Comparison of ENCODE assay signal across 9 mouse cellular contexts in the genomic region with DNA sequence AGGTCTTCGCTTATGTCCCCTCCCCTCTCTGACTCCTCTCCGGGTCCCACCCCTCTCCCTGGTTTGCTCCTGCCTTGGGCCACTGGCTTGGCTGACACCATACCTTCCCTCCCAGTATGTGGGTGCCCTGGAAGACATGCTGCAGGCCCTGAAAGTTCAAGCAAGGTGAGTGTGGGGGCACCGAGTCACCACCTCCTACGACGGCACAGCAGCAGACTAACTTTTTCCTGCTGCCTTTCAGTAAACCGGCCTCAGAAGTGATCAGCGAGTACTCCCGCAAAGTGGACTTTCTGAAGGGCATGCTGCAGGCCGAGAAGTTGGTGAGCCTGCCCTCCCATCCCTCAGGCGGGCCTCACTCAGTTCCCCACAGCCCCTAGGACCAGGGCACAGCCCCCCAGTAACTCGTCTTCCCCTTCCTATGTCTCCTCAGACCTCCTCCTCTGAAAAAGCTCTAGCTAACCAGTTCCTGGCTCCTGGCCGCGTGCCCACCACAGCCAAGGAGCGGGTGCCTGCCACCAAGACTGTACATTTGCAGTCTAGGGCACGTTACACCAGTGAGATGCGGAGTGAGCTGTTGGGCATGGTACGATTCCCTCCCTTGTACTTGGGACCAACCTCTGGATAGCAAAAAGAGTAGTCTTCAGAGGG. TPM values are rescaled to one million over a fixed set of nuclear protein-coding genes. Genes with fewer than 3 reads are reported as not detected.
DNase-seq lines count a peak whose midpoint lies in the region; ATAC-seq and TF ChIP-seq lines count a peak whose summit lies in the region.
"Had no signal": no experiment of that assay in that cellular context is flagged by ENCODE, and none has a peak within 500 bp of the region (broad histone marks: within the 10 kb centered on the region; RNA-seq: fewer than 3 reads in every experiment).

No protein-coding gene starts in this region.

- peak overlapping the region; percentile 59 for H3K4me3 ChIP-seq in kidney, embryonic 14.5 days (ENCODE audit: low read length)
- peak overlapping the region; percentile 59 for H3K4me3 ChIP-seq in forebrain, embryonic 14.5 days (ENCODE audit: low read depth, low read length)
- H3K4me3 ChIP-seq in liver, embryonic 14.5 days (ENCODE audit: insufficient read depth in 1 of 2, low read depth in 2 of 2, low read length in 2 of 2), result peak overlapping the region; percentile 84 to 92

- H3K4me1 ChIP-seq in kidney, embryonic 14.5 days (ENCODE audit: control insufficient read depth, insufficient read depth, low read length), result peaks cover 14% of the 10 kb centered on the region
- peaks cover 10% of the 10 kb centered on the region for H3K4me1 ChIP-seq in forebrain, embryonic 14.5 days (ENCODE audit: control insufficient read depth, insufficient read depth, low read length)
- peaks cover 22 to 23% of the 10 kb centered on the region in 2 experiments for H3K4me1 ChIP-seq in liver, embryonic 14.5 days (replicated peaks; ENCODE audit: control insufficient read depth in 2 of 2, insufficient read depth in 2 of 2, low read length in 1 of 2)

- no peaks in the 10 kb centered on the region for H3K9me3 ChIP-seq in kidney, embryonic 14.5 days (ENCODE audit: control insufficient read depth, low read length)
- H3K9me3 ChIP-seq in forebrain, embryonic 14.5 days (replicated peaks; ENCODE audit: control insufficient read depth, low read length), result no peaks in the 10 kb centered on the region
- no peaks in the 10 kb centered on the region for H3K9me3 ChIP-seq in liver, embryonic 14.5 days (ENCODE audit: control insufficient read depth, low read length)

- WGBS in kidney, embryonic 14.5 days, result 47% methylated on average over 17 of the region's 17 CpGs
- 54% methylated on average over 17 of the region's 17 CpGs for WGBS in forebrain, embryonic 14.5 days
- 30% methylated on average over 17 of the region's 17 CpGs for WGBS in liver, embryonic 14.5 days (ENCODE audit: insufficient replicate concordance)

- peak overlapping the region; percentile 90 for H3K27ac ChIP-seq in kidney, embryonic 14.5 days (ENCODE audit: low read depth, low read length)
- 0 out of 2 replicates have a peak overlapping the region, but pooled peaks have one; percentile 85 for H3K27ac ChIP-seq in forebrain, embryonic 14.5 days (ENCODE audit: low read depth, low read length)
- H3K27ac ChIP-seq in liver, embryonic 14.5 days, result peak overlapping the region; percentile 88

- no peaks in the 10 kb centered on the region for H3K27me3 ChIP-seq in kidney, embryonic 14.5 days (ENCODE audit: control insufficient read depth, insufficient read depth, low read length)
- H3K27me3 ChIP-seq in forebrain, embryonic 14.5 days (replicated peaks; ENCODE audit: control insufficient read depth, insufficient read depth, low read length), result no peaks in the 10 kb centered on the region
- H3K27me3 ChIP-seq in liver, embryonic 14.5 days (ENCODE audit: control insufficient read depth, insufficient read depth, low read length), result no peaks in the 10 kb centered on the region

- H3K4me2 ChIP-seq in kidney, embryonic 14.5 days (replicated peaks; ENCODE audit: low read depth, low read length), result peak overlapping the region; percentile 83
- H3K4me2 ChIP-seq in forebrain, embryonic 14.5 days (ENCODE audit: low read length), result peak overlapping the region; percentile 82
- peak overlapping the region; percentile 96 for H3K4me2 ChIP-seq in liver, embryonic 14.5 days (ENCODE audit: low read depth)

- ATAC-seq in kidney, embryonic 14.5 days (ENCODE audit: low FRiP score, low TSS enrichment), result no peak; the same call in 1 of the 2 replicates
- ATAC-seq in forebrain, embryonic 14.5 days, result no peak
- ATAC-seq in liver, embryonic 14.5 days (ENCODE audit: insufficient read depth), result no peak

- H3K9ac ChIP-seq in kidney, embryonic 14.5 days (ENCODE audit: low read depth, low read length), result peak overlapping the region; percentile 70
- H3K9ac ChIP-seq in forebrain, embryonic 14.5 days (ENCODE audit: low read length), result peak overlapping the region; percentile 66
- H3K9ac ChIP-seq in liver, embryonic 14.5 days (replicated peaks), result peak overlapping the region; percentile 87

- peaks cover 14% of the 10 kb centered on the region for H3K36me3 ChIP-seq in kidney, embryonic 14.5 days (ENCODE audit: control insufficient read depth, insufficient read depth, low read length)
- peaks cover 15% of the 10 kb centered on the region; the same call in 1 of the 2 replicates for H3K36me3 ChIP-seq in forebrain, embryonic 14.5 days (ENCODE audit: control insufficient read depth, insufficient read depth, low read length)
- H3K36me3 ChIP-seq in liver, embryonic 14.5 days (replicated peaks; ENCODE audit: control insufficient read depth, insufficient read depth, low read depth), result peaks cover 2% of the 10 kb centered on the region

- TF ChIP-seq CTCF in liver, embryonic 14.5 days (IDR thresholded peaks at IDR 0.05; ENCODE audit: low read depth), result no peak

- DNase-seq in kidney, adult 18-20 months, result no peak
- DNase-seq in adrenal gland, postnatal 36 days, result peak; percentile 37 to 41
- DNase-seq in forebrain, embryonic 14.5 days (ENCODE audit: low spot score), result no peak
- no peak for DNase-seq in liver, embryonic 14.5 days (ENCODE audit: low read depth in 3 of 3, low spot score in 3 of 3)
- no peak for DNase-seq in c-Kit-positive CD71-positive TER-119-positive erythroid progenitor cells, embryonic 14.5 days (ENCODE audit: low spot score)
- DNase-seq in frontal cortex, postnatal 25 days (ENCODE audit: low spot score in 2 of 2), result no peak
- DNase-seq in frontal cortex, postnatal 10 days (ENCODE audit: low spot score in 2 of 2), result no peak

- TF ChIP-seq EP300 in liver, embryonic 14.5 days (IDR thresholded peaks at IDR 0.05; ENCODE audit: low read depth), result no peak

RNA-seq across cellular contexts. Expression of a gene that starts 1.0 kb away (rescaled TPM):
- 112 and 115 TPM in 2 replicates for polyA plus RNA-seq in kidney, embryonic 14.5 days (2014; fragmentation: Nextera tagmentation; extraction: Ambion mirVana)
- 100 to 1,000 TPM; 192 to 200 TPM for total RNA-seq in adrenal gland, postnatal 36 days (2021)
- 116 and 121 TPM in 2 replicates for polyA plus RNA-seq in forebrain, embryonic 14.5 days (2014; fragmentation: Nextera tagmentation; extraction: Ambion mirVana)
- 41.9 and 57.2 TPM in 2 replicates for polyA plus RNA-seq in liver, embryonic 14.5 days (2012; rRNA removed)
- 46.5 and 48.2 TPM in 2 replicates for polyA plus RNA-seq in liver, embryonic 14.5 days (2014; fragmentation: Nextera tagmentation; extraction: Ambion mirVana)

RNA-seq across cellular contexts. Expression of a gene that starts 3.4 kb away (rescaled TPM):
- 4.6 and 5.2 TPM in 2 replicates for polyA plus RNA-seq in kidney, embryonic 14.5 days (2014; fragmentation: Nextera tagmentation; extraction: Ambion mirVana)
- 10 to 100 TPM; 16.6 to 22.1 TPM for total RNA-seq in adrenal gland, postnatal 36 days (2021)
- 3.0 and 3.8 TPM in 2 replicates for polyA plus RNA-seq in forebrain, embryonic 14.5 days (2014; fragmentation: Nextera tagmentation; extraction: Ambion mirVana)
- polyA plus RNA-seq in liver, embryonic 14.5 days (2012; rRNA removed), result 2.8 and 3.1 TPM in 2 replicates
- 1.9 and 2.8 TPM in 2 replicates for polyA plus RNA-seq in liver, embryonic 14.5 days (2014; fragmentation: Nextera tagmentation; extraction: Ambion mirVana)

RNA-seq across cellular contexts. Expression of a gene that starts 14.1 kb away (rescaled TPM):
- polyA plus RNA-seq in kidney, embryonic 14.5 days (2014; fragmentation: Nextera tagmentation; extraction: Ambion mirVana), result 134 and 149 TPM in 2 replicates
- 10 to 100 TPM; 69.8 to 71.8 TPM for total RNA-seq in adrenal gland, postnatal 36 days (2021)
- 16.6 and 17.3 TPM in 2 replicates for polyA plus RNA-seq in forebrain, embryonic 14.5 days (2014; fragmentation: Nextera tagmentation; extraction: Ambion mirVana)
- 20.8 and 23.4 TPM in 2 replicates for polyA plus RNA-seq in liver, embryonic 14.5 days (2012; rRNA removed)
- polyA plus RNA-seq in liver, embryonic 14.5 days (2014; fragmentation: Nextera tagmentation; extraction: Ambion mirVana), result 19.1 and 22.4 TPM in 2 replicates

RNA-seq across cellular contexts. Expression of a gene that starts 27.9 kb away (rescaled TPM):
- polyA plus RNA-seq in kidney, embryonic 14.5 days (2014; fragmentation: Nextera tagmentation; extraction: Ambion mirVana), result 10.4 and 12.3 TPM in 2 replicates
- 10 to 100 TPM; 12.7 to 20.6 TPM for total RNA-seq in adrenal gland, postnatal 36 days (2021)
- polyA plus RNA-seq in forebrain, embryonic 14.5 days (2014; fragmentation: Nextera tagmentation; extraction: Ambion mirVana), result 2.8 and 4.4 TPM in 2 replicates
- 3.1 and 3.5 TPM in 2 replicates for polyA plus RNA-seq in liver, embryonic 14.5 days (2012; rRNA removed)
- 1.5 and 1.9 TPM in 2 replicates for polyA plus RNA-seq in liver, embryonic 14.5 days (2014; fragmentation: Nextera tagmentation; extraction: Ambion mirVana)
- total RNA-seq: neutrophil, adult 5-6 weeks had no signal

RNA-seq across cellular contexts. Expression of a gene that starts 29.0 kb away (rescaled TPM):
- 107 and 125 TPM in 2 replicates for polyA plus RNA-seq in kidney, embryonic 14.5 days (2014; fragmentation: Nextera tagmentation; extraction: Ambion mirVana)
- 100 to 1,000 TPM in 1 of 2 experiments, 10 to 100 TPM in 1; 90.6 to 102 TPM for total RNA-seq in adrenal gland, postnatal 36 days (2021)
- polyA plus RNA-seq in forebrain, embryonic 14.5 days (2014; fragmentation: Nextera tagmentation; extraction: Ambion mirVana), result 91.7 and 97.0 TPM in 2 replicates
- 53.6 and 61.2 TPM in 2 replicates for polyA plus RNA-seq in liver, embryonic 14.5 days (2012; rRNA removed)
- polyA plus RNA-seq in liver, embryonic 14.5 days (2014; fragmentation: Nextera tagmentation; extraction: Ambion mirVana), result 50.6 and 52.3 TPM in 2 replicates

Comparison
In these comparisons a context has a peak if more than half of its experiments do, and no peak if none do; other contexts are left out.
1. DNase-seq: peak in adrenal gland, postnatal 36 days (2 of 2); none in kidney, adult 18-20 months (single experiment), forebrain, embryonic 14.5 days (single experiment), liver, embryonic 14.5 days (0 of 3), c-Kit-positive CD71-positive TER-119-positive erythroid progenitor cells, embryonic 14.5 days (single experiment), frontal cortex, postnatal 25 days (0 of 2) and frontal cortex, postnatal 10 days (0 of 2).
2. Peak in every context shown above with its lines, with median percentiles within 50 percentile points of each other: H3K27ac ChIP-seq, H3K4me2 ChIP-seq, H3K4me3 ChIP-seq and H3K9ac ChIP-seq.